Mouse (Mus musculus) left cerebral cortex, adult 9 months (tissue): Measurements from ENCODE around the gene Zfp462.

Experiments
- DNase-seq, 2 experiments: peaks; one replicate each; pipeline ENCODE4 v3.0.0; 2022; ENCODE audit warnings: low spot score in 2 of 2

Zfp462 gene

GRCm38 (mm10) chr4:54996064-54996463 lies 51.2 kb downstream of the Zfp462 start:
- no peak for DNase-seq

DNA sequence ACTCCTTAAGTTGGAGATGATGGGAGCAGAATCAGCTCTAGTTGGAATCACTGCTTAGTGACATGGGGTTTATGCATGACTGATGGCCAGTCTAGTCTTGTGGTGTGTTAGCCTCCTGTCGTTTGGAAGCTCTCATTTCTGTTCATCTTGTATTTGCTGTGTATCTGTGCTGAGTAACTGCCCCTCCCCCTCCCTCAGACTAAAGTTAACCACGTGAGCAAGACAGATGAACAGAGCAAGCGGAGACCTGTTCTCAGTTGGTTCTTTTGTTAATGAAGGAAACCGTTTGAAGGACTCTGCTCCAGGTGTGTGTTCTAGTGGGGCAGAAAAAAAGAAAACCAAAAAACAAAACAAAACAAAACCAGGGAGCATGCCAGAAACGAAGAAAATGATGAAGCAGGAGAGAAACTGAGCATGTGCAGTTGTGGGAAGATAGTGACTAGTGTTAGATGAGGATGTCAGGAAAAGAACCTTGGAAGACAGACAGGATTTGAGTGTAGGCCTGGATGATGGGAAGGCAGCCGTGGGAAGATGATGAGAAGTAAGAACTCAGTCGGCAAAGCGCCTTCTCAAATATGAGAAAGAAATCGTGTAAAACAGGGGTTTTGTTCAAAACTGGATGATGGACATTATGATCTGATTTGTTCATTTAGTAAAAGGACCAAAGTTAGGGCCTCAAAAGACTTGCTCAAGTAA lies 53.4 kb downstream of the Zfp462 start:
- no peak for DNase-seq

DNA sequence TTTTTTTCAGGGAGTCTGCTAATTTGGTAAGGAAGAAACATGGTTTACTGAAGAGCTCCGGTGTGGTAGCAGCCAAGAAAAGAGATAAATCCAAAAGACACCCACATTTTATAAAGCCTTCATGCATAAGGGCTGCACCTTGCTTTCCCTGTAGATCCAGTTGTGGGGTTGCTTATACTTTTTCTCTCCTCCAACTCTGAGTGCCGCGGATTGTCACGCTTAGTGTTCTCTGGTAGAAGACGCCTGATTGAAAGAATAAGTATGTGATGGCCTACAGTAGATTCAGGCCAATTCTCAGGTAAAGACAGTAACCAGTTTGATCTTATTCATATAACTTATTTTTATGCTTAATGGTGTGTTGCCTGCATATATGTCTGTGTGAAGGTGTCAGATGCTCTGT lies 54.7 kb downstream of the Zfp462 start:
- no peak for DNase-seq

- no peak for DNase-seq
Observed at GRCm38 (mm10) chr4:55001386-55001785, 56.5 kb downstream of the Zfp462 start.

- no peak for DNase-seq
Observed at GRCm38 (mm10) chr4:55003128-55003527, 58.3 kb downstream of the Zfp462 start.

GRCm38 (mm10) chr4:55005066-55005465 lies 60.2 kb downstream of the Zfp462 start:
- peak in 1 of 2 experiments; percentile 42 for DNase-seq

- DNase-seq, result peak; percentile 11 to 49
Observed at GRCm38 (mm10) chr4:55005521-55005969, 60.7 kb downstream of the Zfp462 start.

- DNase-seq, result no peak
Observed at GRCm38 (mm10) chr4:55006024-55006423, 61.2 kb downstream of the Zfp462 start.

- DNase-seq, result no peak
Observed at GRCm38 (mm10) chr4:55008616-55009015, 63.8 kb downstream of the Zfp462 start.

- DNase-seq, result no peak
Observed at GRCm38 (mm10) chr4:55011391-55011790, 66.5 kb downstream of the Zfp462 start.

- peak in 1 of 2 experiments; percentile 71 for DNase-seq
Observed at GRCm38 (mm10) chr4:55013563-55014248, 68.9 kb downstream of the Zfp462 start.

DNA sequence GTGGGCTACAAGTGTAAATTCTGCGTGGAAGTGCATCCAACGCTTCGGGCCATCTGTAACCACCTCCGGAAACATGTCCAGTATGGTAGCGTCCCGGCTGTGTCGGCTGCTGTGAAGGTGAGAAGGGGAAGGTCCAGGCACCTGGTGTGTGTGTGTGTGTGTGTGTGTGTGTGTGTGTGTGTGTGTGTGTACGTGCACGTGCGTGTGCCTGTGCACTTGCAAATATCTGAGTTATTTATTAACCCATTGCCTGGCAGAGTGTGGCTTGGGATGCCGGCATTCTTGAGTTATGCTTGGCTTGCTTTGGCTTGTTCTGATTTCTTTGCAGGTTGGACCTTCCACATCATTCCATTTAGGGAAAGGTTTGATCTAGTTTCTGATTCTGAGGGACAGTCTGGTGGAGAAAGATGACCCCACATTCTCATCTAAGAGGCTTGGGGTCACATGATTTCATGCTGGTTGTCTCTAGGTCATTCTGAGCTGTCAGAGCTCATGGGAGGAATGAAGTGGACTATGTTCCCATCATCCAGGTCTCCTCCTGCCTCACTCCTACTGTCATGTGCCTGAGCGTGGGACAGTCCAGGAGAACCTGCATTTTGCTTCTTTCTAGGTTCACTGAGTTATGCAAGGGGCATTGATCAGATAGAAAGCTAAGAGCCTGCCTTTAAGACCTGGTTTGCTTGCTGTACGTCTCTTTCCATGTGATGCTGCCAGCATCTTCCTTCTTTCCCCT lies 70.0 kb downstream of the Zfp462 start:
- DNase-seq, result no peak

DNA sequence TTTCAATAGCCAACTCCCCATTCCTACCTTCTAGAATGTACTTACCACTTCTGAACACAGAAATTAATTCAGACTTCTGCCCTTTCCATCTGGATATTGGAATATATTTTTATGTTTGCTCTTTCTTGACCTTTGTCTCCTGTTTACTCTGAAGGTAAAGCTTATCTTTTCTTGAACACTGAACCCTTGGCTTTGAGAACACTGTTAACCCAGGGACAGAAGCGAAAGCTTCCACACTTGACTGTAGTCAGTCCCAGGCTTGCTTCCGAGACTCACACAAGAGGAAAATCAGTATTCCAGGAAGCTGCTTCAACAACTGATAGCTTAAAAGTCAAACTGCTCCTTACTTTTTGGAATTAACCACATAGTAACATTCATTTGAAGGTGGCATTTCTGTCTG lies 70.7 kb downstream of the Zfp462 start:
- DNase-seq, result no peak

- DNase-seq, result no peak
Observed at GRCm38 (mm10) chr4:55026109-55026646, 81.3 kb downstream of the Zfp462 start.

DNA sequence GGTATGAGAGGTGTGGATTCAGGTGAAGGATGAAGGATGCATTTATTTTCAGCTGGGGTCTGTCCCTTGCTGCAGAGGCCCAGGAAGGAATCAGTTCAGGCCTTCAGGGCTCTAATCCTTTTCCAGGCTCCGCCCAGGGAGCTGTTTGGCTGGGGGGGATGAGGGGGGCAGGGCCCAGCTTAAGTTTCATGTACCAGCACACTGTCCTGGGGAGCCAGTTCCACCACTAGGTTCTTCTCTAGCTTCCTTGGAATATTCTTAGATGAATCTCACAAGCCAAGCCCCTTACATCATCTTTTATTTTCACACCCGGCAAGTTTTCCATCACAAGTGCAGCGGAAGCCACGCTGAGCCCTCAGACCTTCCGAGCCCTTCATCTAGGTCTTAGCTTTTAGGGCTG lies 85.6 kb downstream of the Zfp462 start:
- no peak for DNase-seq

DNA sequence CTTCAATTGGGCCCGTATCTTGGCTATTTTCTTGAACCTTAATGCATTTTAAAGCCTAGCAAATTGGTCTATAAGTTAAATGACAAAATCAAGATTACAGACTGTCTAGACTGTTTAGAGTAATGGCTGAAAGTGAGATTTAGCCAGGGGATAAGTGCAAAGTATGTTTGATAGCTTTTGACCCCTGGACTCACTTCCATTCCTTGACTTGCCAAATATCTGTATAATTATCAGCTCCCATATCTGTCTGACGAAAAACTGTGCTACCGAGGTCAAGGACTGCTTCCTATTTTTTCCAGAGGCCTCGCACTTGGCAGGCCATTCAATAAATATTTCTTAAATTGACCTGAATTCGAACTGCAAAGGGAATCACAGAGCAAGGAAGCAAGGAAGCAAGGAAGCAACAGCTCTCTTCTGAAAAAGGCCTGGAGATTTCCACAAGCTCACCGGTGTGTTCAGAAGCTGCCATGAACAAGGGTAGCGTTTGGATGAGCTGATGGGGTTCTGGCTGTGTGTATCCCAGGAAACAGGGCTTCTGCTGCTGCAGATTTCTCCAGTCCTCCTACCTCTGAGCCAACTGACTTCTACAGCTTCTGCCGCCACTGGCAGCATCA lies 87.6 kb downstream of the Zfp462 start:
- no peak for DNase-seq

DNA sequence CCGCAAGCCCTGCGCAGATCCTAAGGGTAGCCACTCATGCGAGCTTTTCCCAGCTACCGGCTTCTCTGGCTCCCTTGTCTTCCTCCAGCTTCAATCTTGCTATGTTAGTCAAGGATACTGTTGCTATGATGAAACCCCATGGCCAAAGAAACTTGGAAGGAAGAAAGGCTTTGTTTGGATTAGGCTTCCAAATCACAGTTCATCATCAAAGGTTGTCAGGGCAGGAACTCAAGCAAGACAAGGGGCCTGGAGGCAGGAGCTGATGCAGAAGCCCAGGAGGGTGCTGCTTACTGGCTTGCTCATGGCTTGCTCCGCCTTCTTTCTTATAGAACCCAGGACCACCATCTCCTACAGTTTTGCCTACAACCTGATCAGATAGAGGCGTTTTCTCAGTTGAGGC lies 88.6 kb downstream of the Zfp462 start:
- no peak for DNase-seq

GRCm38 (mm10) chr4:55038139-55038538 lies 93.3 kb downstream of the Zfp462 start:
- no peak for DNase-seq

DNA sequence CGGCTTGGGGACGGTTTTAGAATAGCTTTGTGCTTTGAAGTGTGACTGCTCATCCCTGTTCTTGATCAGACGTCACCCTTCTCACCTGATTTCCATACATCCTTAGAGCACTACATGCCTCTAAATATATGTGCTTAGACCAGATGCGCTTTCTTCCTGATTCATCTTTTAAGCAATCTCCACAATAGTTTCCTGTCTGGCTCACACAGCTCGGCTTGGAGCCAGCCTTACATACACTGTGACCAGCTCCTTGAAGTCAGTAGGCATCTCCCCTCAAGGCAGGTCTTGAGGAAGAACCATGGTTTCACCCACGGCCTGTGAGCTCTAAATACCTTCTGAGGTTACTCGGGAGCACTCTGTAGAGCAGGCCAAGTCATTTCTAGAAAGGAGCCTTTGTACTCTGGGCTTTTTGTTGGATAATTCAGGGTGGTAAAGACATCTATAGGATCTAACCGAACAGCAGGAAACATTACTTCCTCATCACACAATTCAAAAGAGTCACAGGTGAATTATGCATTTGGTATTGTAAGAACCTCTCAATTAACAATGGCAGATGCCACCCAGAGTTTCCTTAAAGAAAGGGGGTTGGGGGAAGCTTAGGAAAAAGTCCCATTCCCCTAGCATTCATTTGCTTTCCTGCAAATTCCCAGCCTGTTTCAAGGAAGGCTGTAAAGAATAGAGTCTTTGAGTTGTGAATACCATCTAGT lies 95.6 kb downstream of the Zfp462 start:
- DNase-seq, result peak in 1 of 2 experiments; percentile 35

GRCm38 (mm10) chr4:55041106-55041730 lies 96.4 kb downstream of the Zfp462 start:
- DNase-seq, result no peak

DNA sequence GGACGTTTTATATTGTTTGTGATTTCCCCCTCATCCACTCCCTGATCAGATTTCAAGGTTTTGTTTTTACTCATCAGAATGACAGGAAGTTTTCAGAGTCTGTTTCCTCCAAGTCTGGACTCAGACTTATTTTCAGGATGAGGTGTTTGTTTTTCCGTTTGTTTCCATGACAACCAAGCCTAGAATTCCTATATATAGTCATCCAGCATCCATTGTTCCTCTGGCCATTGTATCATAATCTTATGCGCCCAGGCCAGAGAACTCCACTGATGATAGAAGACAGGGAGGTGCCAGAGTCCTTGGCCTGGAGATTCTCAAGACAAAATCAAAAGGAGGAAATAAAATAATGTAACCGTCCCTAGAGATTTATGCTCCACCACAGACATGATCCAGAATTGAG lies 97.7 kb downstream of the Zfp462 start:
- no peak for DNase-seq
